Mouse (Mus musculus): ENCODE data around the gene Kctd7.

Kctd7 gene

DNA sequence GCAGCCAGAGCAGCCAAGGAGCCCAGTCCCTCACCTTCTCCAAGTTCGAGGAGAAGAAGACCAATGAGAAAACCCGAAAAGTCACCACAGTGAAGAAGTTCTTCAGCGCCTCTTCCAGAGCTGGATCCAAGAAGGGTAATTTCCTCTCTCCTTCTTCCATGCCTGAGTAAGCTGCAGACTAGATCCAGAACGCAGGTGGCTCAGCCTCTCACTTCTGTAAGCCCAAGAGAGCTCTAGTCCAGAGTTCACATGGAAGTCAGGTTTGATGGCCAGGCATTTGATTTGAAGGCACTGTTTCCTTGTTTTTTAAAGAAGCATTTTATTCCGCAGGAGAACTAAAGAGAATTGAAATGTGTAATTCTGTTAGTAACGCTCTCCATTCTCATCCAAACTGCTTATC lies 46.2 kb downstream of the Kctd7 start:
- no peak for DNase-seq (ENCODE audit: low read depth, low spot score)

DNA sequence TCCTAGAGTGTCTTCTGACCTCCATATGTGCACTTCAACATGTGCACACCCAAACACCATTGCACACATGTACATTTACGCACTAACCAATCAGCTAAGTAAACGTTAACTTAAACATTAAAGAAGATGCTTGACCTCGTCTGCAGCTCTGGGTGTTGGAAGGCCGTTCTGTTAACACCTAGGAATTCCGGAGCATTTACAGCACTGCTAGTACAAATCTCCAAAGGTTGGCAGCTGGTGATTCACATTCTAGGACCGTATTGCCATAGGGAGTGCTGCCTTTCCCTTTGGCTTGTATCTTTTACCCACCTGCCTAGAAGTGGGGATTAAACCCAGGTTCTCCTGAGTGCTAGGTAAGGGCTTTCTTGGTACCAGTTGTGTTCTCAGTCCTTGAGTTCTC lies 47.2 kb downstream of the Kctd7 start:
- DNase-seq (ENCODE audit: low read depth, low spot score): no peak

DNA sequence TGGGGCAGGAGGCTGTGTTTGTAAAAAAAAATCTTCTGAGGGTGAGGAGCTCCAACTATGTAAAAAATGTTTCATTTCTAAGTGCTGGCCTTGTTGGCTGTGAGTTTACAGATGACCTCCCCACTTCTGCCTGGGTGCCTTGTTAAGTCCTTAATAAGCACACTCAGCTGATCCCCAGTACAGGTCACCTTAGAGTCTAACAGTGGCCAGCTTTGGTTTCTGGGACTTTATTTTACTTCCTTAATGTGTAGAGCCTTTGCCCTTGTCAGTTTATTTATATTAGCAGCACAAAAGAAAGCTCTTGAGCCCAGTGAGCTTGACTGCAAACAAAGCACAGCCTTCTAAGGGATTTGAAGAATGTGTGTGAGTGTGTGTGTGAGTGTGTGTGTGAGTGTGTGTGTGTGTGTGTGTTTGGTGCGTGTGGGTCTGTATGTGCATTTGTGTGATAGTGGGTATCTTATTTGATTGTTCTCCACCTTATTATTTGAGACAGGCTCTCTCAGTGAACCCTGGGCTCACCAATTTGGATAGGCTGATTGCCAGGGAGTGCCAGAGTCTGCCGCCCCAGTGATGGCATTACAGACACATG lies 47.8 kb downstream of the Kctd7 start:
- DNase-seq (ENCODE audit: low read depth, low spot score): no peak

DNA sequence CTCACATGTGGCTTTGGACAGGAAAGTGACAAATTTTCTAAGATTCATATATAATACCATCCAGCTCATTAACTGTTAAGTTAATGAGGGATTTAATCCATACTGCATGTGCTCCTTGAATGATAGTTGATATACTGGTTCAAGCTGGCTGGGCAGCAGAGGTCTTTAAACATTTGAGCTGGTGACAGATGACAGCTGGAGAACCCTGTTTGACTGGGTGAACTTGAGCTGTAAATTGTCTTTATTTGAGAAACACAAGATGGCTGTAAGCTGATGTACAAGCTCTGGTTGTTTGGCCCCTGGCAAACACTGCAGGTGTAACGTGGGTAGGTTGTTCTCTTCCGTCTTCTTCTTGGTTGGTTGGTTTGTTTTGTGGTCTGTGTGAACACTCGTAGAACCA lies 49.1 kb downstream of the Kctd7 start:
- no peak for DNase-seq (ENCODE audit: low read depth, low spot score)

DNA sequence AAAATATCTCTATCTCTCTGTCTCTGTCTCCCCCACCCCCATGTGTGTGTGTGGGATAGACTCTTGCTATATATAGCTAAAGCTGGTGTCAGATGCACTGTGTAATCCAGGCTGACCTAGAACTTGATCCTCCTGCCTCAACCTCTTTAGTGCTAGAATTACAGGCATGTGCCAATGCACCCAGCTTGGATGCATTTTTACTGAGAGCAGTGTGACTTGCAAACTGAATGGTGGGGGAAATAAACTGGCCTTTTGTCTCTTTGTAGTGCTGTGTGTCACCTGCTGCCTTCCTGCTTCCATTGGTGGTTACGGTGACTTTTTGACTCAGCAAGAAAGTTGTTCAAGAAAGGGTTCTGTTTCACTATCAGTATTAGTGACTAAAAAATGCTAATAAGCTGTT lies 51.6 kb downstream of the Kctd7 start:
- no peak for DNase-seq (ENCODE audit: low read depth, low spot score)

DNA sequence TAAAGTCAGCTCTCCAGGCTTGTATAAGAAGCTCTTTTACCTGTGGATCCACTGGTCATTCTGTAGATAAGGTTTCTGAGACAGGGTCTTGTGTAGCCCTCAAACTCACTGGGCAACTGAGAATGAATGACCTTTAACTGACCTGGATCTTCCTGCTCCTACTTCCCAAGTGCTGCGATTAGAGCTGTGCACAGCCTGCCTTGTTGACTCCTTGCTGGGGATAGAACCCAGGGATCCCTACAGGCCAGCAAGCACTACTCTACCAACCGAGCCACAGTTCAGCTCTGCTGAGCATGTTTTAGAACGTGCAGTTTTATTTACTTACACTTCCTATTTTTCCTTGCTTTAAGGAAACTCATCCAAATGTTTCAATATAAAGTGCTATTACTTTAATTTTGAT lies 52.8 kb downstream of the Kctd7 start:
- DNase-seq (ENCODE audit: low read depth, low spot score): no peak

DNA sequence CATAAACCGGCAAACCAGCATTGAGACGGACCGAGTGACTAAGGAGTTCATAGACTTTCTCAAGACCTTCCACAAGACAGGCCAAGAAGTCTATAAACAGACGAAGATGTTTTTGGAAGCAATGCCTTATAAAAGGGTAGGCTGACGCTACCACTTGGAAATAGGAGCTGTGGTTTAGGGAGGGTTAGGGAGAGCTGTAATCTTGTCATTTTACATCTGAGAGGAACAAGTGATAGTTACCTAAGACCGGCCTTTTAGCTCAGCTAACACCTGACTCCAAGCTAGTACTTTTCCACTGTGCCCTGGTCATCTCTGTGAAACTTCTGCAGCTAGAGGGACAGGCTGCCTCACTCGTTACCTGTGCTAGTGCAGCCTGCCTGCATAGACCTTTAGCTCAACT lies 53.3 kb downstream of the Kctd7 start:
- no peak for DNase-seq (ENCODE audit: low read depth, low spot score)

DNA sequence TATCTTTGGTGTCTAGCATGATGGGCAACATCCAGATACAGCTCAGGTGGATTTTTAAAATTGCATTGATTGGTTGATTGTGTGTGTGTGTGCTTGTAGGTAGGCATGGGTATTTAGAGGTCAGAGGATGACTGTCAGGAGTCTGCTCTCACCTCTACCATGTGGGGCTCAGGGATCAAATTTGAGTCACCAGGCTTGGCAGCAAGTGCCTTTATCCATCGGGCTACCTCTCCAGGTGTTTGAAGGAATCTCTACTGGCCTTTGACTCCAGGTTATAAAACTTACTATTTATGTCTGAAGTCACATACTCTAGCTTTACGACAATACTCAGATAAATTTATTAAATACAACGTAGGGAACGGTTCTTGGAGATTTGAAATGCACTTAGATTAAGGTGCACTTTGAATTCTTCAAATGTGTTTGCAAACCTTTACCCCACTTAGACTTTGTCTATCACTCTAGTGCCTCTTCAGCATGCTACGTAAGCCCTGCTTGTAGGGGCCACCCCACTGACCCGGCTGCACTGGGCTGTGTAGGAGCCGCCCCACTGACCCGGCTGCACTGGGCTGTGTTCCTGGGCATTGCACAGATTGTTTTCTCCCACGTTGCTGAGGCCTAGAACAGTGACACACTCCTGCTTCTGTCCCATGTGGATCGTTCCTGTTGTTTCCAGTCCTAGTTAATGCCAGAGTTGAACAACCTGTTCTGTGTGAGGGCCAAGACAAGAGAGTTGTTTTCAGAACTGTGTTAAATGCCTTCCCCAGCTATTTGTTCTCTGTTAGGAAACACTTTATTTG lies 55.8 kb downstream of the Kctd7 start:
- DNase-seq (ENCODE audit: low read depth, low spot score): no peak

DNA sequence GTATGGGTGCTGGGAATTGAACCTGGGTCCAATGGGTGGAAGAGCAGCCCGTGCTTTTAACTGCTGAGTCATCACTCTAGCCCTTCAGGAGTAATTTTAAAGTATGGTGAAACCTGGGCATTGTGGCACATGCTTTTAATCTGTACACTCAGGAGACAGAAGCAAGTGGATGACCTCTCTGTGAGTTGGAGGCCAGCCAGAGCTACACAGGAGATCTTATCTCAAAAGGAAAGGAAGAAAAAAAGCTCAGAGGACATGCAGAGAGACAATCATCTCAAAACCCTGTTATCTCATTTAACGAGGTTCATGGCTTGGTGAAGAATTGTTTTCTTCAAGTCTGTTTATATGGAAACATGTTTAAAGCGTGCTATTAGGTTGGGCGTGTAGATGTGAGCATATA lies 59.3 kb downstream of the Kctd7 start:
- DNase-seq (ENCODE audit: low read depth, low spot score): no peak

DNA sequence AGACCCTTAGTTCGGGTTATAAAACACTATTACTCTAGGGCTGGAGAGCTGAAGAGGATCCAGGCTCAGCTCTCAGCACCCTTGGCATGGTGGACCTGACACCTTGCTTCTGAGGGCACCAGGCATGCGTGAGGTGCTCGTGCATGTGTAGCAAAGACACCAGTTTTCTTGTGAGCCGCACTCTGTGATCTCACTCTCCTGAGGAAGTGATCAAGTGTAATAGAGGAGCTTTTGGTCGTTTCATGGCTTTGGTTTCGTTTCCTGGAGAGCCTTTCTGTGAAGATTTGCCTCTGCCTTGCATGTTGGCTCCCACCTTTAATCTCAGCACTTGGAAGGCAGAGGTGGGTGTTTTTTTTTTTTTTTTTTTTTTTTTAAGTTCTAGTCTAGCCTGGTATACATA lies 59.9 kb downstream of the Kctd7 start:
- DNase-seq (ENCODE audit: low read depth, low spot score): no peak

All from R1 (cell line).